In the genomic region with DNA sequence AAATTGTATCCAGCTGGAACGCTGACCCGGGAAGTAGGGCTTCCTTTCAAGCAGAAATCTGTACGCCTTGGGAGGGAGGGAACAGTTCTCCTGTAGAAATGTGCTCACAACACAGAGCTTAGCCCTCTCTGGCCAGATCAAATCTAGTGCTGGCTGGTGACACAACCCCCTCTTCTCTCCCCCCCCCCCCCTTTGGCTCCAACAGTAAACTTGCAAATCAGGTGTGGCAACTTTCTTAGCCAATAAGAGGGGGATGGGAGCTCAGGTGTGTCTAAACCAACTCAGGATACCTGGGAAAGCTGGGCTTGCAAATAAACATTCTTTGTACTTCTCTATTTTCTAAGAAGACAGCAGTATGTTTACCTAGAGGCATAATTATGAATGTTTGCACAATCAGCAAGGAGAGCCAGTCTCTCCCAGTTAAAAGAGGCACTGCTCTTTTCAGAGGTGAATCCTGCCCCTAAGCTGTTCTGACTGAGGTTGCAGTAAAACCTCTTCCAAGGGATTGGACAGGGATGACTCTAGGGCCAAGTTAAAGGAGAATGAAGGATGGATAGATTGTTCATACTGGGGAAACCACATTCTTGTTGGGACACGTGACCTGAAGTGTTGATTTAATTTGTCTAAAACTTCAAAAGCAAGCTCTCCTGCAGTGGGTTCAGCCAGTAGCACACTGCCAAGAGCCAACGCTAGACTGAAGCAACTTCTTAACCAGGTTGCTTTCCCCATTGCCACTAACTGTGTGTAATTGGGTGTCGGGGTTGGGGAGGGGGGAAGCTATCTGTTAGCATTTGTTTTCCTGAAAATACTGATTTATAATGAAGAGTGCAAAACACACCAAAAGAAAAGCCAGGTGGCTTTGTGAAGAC, we compare ENCODE assay signal across 14 mouse cellular contexts. TPM values are rescaled to one million over a fixed set of nuclear protein-coding genes. Genes with fewer than 3 reads are reported as not detected.
DNase-seq lines count a peak whose midpoint lies in the region; ATAC-seq lines count a peak whose summit lies in the region.
"Had no signal": no experiment of that assay in that cellular context is flagged by ENCODE, and none has a peak within 500 bp of the region (broad histone marks: within the 10 kb centered on the region; RNA-seq: fewer than 3 reads in every experiment).

Gene Cldn8, minus strand, starts transcription at position 139 of the 869 bp plus-strand sequence.

- intact Hi-C loops in left cerebral cortex, postnatal 14 days (cut with DNase I), result no loop called here

- no peaks in the 10 kb centered on the region for H3K36me3 ChIP-seq in kidney, embryonic 14.5 days (ENCODE audit: control insufficient read depth, insufficient read depth, low read length)
- no peaks in the 10 kb centered on the region for H3K36me3 ChIP-seq in lung, embryonic 16.5 days (ENCODE audit: control insufficient read depth, insufficient read depth, low read length)
- H3K36me3 ChIP-seq: heart, embryonic 15.5 days; liver, embryonic 13.5 days had no signal

- no peaks in the 10 kb centered on the region for H3K4me1 ChIP-seq in kidney, embryonic 14.5 days (ENCODE audit: control insufficient read depth, insufficient read depth, low read length)
- H3K4me1 ChIP-seq in lung, embryonic 16.5 days (replicated peaks; ENCODE audit: control insufficient read depth, insufficient read depth, low read length), result 0 out of 2 replicates have a peak, but pooled peaks cover 2% of the 10 kb centered on the region
- H3K4me1 ChIP-seq: heart, embryonic 15.5 days; liver, embryonic 13.5 days had no signal

- H3K4me3 ChIP-seq in kidney, embryonic 14.5 days (ENCODE audit: low read length), result peak within 1 kb of the TSS; percentile 36
- H3K4me3 ChIP-seq in lung, embryonic 16.5 days (ENCODE audit: low read length), result peak within 1 kb of the TSS; percentile 12
- H3K4me3 ChIP-seq: heart, embryonic 15.5 days; liver, embryonic 13.5 days had no signal

- H3K27me3 ChIP-seq in kidney, embryonic 14.5 days (ENCODE audit: control insufficient read depth, insufficient read depth, low read length), result no peaks in the 10 kb centered on the region
- no peaks in the 10 kb centered on the region for H3K27me3 ChIP-seq in lung, embryonic 16.5 days (ENCODE audit: control insufficient read depth, insufficient read depth, low read depth, low read length)
- H3K27me3 ChIP-seq: CH12.LX; heart, embryonic 15.5 days; liver, embryonic 13.5 days had no signal

- peak within 1 kb of the TSS; percentile 51 for H3K27ac ChIP-seq in kidney, embryonic 14.5 days (ENCODE audit: low read depth, low read length)
- no peak within 1 kb of the TSS for H3K27ac ChIP-seq in lung, embryonic 16.5 days (ENCODE audit: low read length)
- H3K27ac ChIP-seq: heart, embryonic 15.5 days; liver, embryonic 13.5 days had no signal

- DNase-seq in urinary bladder, adult 2 months (ENCODE audit: low spot score), result no peak
- no peak for DNase-seq in urinary bladder, postnatal 10 days (ENCODE audit: low spot score)
- peak; percentile 50 to 58 for DNase-seq in urinary bladder, postnatal 36 days (ENCODE audit: low spot score in 2 of 2)
- DNase-seq in left cerebral cortex, postnatal 14 days (ENCODE audit: low spot score in 2 of 2), result no peak
- DNase-seq: liver, embryonic 13.5 days had no signal

- peak within 1 kb of the TSS; percentile 52 for H3K9ac ChIP-seq in kidney, embryonic 14.5 days (ENCODE audit: low read depth, low read length)
- H3K9ac ChIP-seq in lung, embryonic 16.5 days (ENCODE audit: low read length), result no peak within 1 kb of the TSS
- H3K9ac ChIP-seq: heart, embryonic 15.5 days; liver, embryonic 13.5 days had no signal

- ATAC-seq in kidney, embryonic 14.5 days (ENCODE audit: low FRiP score, low TSS enrichment), result peak; percentile 73
- peak; percentile 82 for ATAC-seq in lung, embryonic 16.5 days (ENCODE audit: low read depth)
- ATAC-seq in erythroblast, adult 5-6 weeks (replicated peaks; ENCODE audit: low FRiP score, poor library complexity, severe bottlenecking), result no peak
- ATAC-seq in granulocyte monocyte progenitor cell, adult 5-6 weeks (replicated peaks; ENCODE audit: poor library complexity, severe bottlenecking), result no peak

- WGBS in kidney, embryonic 14.5 days, result 71% methylated on average over 6 of the region's 6 CpGs
- WGBS in lung, embryonic 16.5 days, result 45% methylated on average over 6 of the region's 6 CpGs

- H3K9me3 ChIP-seq in kidney, embryonic 14.5 days (ENCODE audit: control insufficient read depth, low read length), result no peaks in the 10 kb centered on the region
- no peaks in the 10 kb centered on the region for H3K9me3 ChIP-seq in lung, embryonic 16.5 days (ENCODE audit: control insufficient read depth, low read length)
- H3K9me3 ChIP-seq: heart, embryonic 15.5 days; liver, embryonic 13.5 days had no signal

- no peak within 1 kb of the TSS for H3K4me2 ChIP-seq in kidney, embryonic 14.5 days (replicated peaks; ENCODE audit: low read depth, low read length)
- H3K4me2 ChIP-seq in lung, embryonic 16.5 days (ENCODE audit: low read depth, low read length), result peak within 1 kb of the TSS; percentile 22
- H3K4me2 ChIP-seq: heart, embryonic 15.5 days; liver, embryonic 13.5 days had no signal

RNA-seq across cellular contexts. Expression of gene Cldn8, which starts in this region (rescaled TPM):
- 61.8 and 94.6 TPM in 2 replicates for polyA plus RNA-seq in urinary bladder, adult 2 months (2012; rRNA removed)
- 85.1 and 98.7 TPM in 2 replicates for polyA plus RNA-seq in kidney, embryonic 14.5 days (2014; fragmentation: Nextera tagmentation; extraction: Ambion mirVana)
- 3.3 and 4.0 TPM in 2 replicates for polyA plus RNA-seq in lung, embryonic 16.5 days (2015; fragmentation: Nextera tagmentation; extraction: Ambion mirVana)
- not detected in 2 replicates for total RNA-seq in erythroblast, adult 5-6 weeks (2015; ENCODE audit: low replicate concordance)
- total RNA-seq in erythroblast, adult 5-6 weeks (2017; ENCODE audit: low replicate concordance), result not detected in 2 replicates
- total RNA-seq in left cerebral cortex, postnatal 14 days (2021), result not detected
- not detected in 2 replicates for total RNA-seq in granulocyte monocyte progenitor cell, adult 5-6 weeks (2014; fragmentation: Nextera tagmentation)
- not detected in 2 replicates for total RNA-seq in granulocyte monocyte progenitor cell, adult 5-6 weeks (2017)
- total RNA-seq: CH12.LX; common myeloid progenitor, adult 5-6 weeks; gastrocnemius, adult 8-10 months; layer of hippocampus, adult 18-20 months had no signal
- polyA plus RNA-seq: liver, embryonic 13.5 days had no signal

Comparison
In these comparisons a context has a peak if more than half of its experiments do, and no peak if none do; other contexts are left out.
1. RNA of gene Cldn8 (polyA plus RNA-seq): 85.1 to 98.7 TPM in kidney, embryonic 14.5 days and 61.8 to 94.6 TPM in urinary bladder, adult 2 months; 3.3 to 4.0 TPM in lung, embryonic 16.5 days; every median in the first group is over 10 times any median in the second.
2. DNase-seq: peak in urinary bladder, postnatal 36 days (2 of 2); none in urinary bladder, adult 2 months (single experiment), urinary bladder, postnatal 10 days (single experiment) and left cerebral cortex, postnatal 14 days (0 of 2).
3. ATAC-seq: peak in kidney, embryonic 14.5 days (single experiment) and lung, embryonic 16.5 days (single experiment); none in erythroblast, adult 5-6 weeks (single experiment) and granulocyte monocyte progenitor cell, adult 5-6 weeks (single experiment).